Mouse (Mus musculus) myocyte (in vitro differentiated cells): ENCODE results near the gene Ccr9.

Experiments
- CEBPB ChIP-seq: IDR thresholded peaks from 2 replicates; pipeline ENCODE4 v1.6.1; 2011; ENCODE audit warnings: mild to moderate bottlenecking, moderate library complexity; ENCODE audit not compliant: poor library complexity, insufficient read depth, severe bottlenecking
- E2F4 ChIP-seq: IDR thresholded peaks from one replicate; pipeline ENCODE4 v1.6.1; 2011; ENCODE audit warnings: mild to moderate bottlenecking, control low read depth, moderate library complexity; ENCODE audit not compliant: insufficient read depth
- MAX ChIP-seq: IDR thresholded peaks from one replicate; pipeline ENCODE4 v1.6.1; 2011; ENCODE audit warnings: low read depth, mild to moderate bottlenecking, control low read depth
- MYOG ChIP-seq, 3 experiments: IDR thresholded peaks; one replicate each; pipeline ENCODE4 v1.6.1; 2011; ENCODE audit warnings: control low read depth in 2 of 3, low read depth in 2 of 3, mild to moderate bottlenecking in 2 of 3; ENCODE audit not compliant: insufficient read length in 2 of 3, control insufficient read depth in 1 of 3, insufficient read depth in 1 of 3
- POLR2A ChIP-seq: IDR thresholded peaks from one replicate; pipeline ENCODE4 v1.6.1; 2011; ENCODE audit warnings: low read depth, mild to moderate bottlenecking, control low read depth, moderate library complexity; ENCODE audit not compliant: insufficient read length
- POLR2AphosphoS2 ChIP-seq: IDR thresholded peaks from one replicate; pipeline ENCODE4 v1.6.1; 2011; ENCODE audit warnings: low read depth, control low read depth; ENCODE audit not compliant: insufficient read length
- REST ChIP-seq: IDR thresholded peaks from one replicate; pipeline ENCODE4 v1.6.1; 2011; ENCODE audit warnings: mild to moderate bottlenecking, control low read depth, moderate library complexity; ENCODE audit not compliant: insufficient read depth, insufficient read length
- TCF12 ChIP-seq: IDR thresholded peaks from one replicate; pipeline ENCODE4 v1.6.1; 2011; ENCODE audit warnings: mild to moderate bottlenecking, control low read depth; ENCODE audit not compliant: poor library complexity, insufficient read depth, severe bottlenecking
- TCF3 ChIP-seq: IDR thresholded peaks from one replicate; pipeline ENCODE4 v1.6.1; 2011; ENCODE audit warnings: low read depth, control low read depth; ENCODE audit not compliant: insufficient read length
- USF1 ChIP-seq: IDR thresholded peaks from one replicate; pipeline ENCODE4 v1.6.1; 2011; ENCODE audit warnings: low read depth, mild to moderate bottlenecking, control low read depth, moderate library complexity

DNA sequence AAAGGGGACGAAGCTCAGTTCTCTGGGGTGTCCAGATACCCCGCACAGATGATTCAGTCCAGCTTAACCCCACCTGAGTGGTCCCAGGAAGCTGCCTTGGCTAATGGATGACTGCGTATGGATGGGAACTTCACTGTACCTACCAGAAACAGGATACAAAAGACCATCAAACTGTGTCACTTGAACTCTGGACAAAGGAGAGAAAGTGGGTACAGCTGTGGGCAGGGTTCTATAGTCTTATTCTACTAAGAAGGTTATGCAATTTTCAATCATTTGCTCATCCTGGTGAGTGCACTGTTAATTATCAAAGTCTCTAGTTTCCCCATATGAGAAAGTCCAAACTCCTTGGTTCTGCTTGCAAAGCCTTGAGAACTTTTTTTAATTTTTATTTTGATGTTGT, 45.2 kb upstream of the Ccr9 start:
- TF ChIP-seq POLR2A, result no peak
- TF ChIP-seq USF1, result no peak
- TF ChIP-seq CEBPB, result no peak
- no peak for TF ChIP-seq MAX
- TF ChIP-seq E2F4, result no peak
- TF ChIP-seq POLR2AphosphoS2, result no peak
- TF ChIP-seq REST, result no peak
- TF ChIP-seq TCF12, result no peak
- no peak for TF ChIP-seq MYOG (IDR thresholded peaks at IDR 0.05; ENCODE audit: control insufficient read depth in 1 of 3, insufficient read depth in 1 of 3, insufficient read length in 2 of 3, low read depth in 2 of 3)
- TF ChIP-seq TCF3, result no peak
